Mouse (Mus musculus): ENCODE measurements around the gene Sox12.

- no peak for TF ChIP-seq CTCF (IDR thresholded peaks at IDR 0.05; ENCODE audit: insufficient read depth, low read depth, low read length)
- TF ChIP-seq POLR2A (IDR thresholded peaks at IDR 0.05; ENCODE audit: insufficient read depth, low read depth, low read length), result no peak
Measured at GRCm38 (mm10) chr2:152395271-152395920, 2.5 kb downstream of the Sox12 start.
